Mouse (Mus musculus) CH12.LX (cell line): Measurements from ENCODE around the gene Adam1a. TPM values are rescaled to one million over a fixed set of nuclear protein-coding genes. Genes with fewer than 3 reads are reported as not detected.

Experiments used
- DNase-seq: peaks from one replicate; pipeline ENCODE4 v3.0.0-alpha.2; 2013; ENCODE audit errors: extremely low read depth
- H3K27ac ChIP-seq: 2 replicates; pipeline ENCODE4 v1.5.1; 2012; ENCODE audit warnings: low read depth, mild to moderate bottlenecking, control low read depth, moderate library complexity; ENCODE audit not compliant: insufficient read depth
- H3K27me3 ChIP-seq: replicated peaks from 2 replicates; pipeline ENCODE3; 2012; ENCODE audit warnings: inconsistent platforms
- H3K36me3 ChIP-seq, 2 experiments: replicated peaks in 1 of 2; 2 replicates each; pipeline versions ENCODE3 to v1.6.1; 2012; ENCODE audit warnings: inconsistent platforms in 1 of 2, low read length in 1 of 2, mild to moderate bottlenecking in 1 of 2, mixed read lengths in 1 of 2, moderate library complexity in 1 of 2; ENCODE audit not compliant: control insufficient read depth in 1 of 2, insufficient read depth in 1 of 2
- H3K4me1 ChIP-seq, 2 experiments: 2 replicates each; pipeline ENCODE4 v1.6.1; 2012; ENCODE audit warnings: inconsistent platforms in 1 of 2, moderate library complexity in 1 of 2; ENCODE audit not compliant: insufficient read depth in 2 of 2, control insufficient read depth in 1 of 2
- H3K4me2 ChIP-seq: 2 replicates; pipeline ENCODE4 v1.6.1; 2012; ENCODE audit warnings: low read depth, mild to moderate bottlenecking, control low read depth; ENCODE audit not compliant: poor library complexity, insufficient read depth, severe bottlenecking
- H3K4me3 ChIP-seq, 3 experiments: fragments of 150-350 bp in 1 of 3; sonication (generic) in 1 of 3; replicated peaks in 1 of 3; 2 replicates each; pipeline versions ENCODE3 to v1.5.1; 2011 to 2012; ENCODE audit warnings: low read depth in 2 of 3, low read length in 2 of 3, mild to moderate bottlenecking in 2 of 3, moderate library complexity in 2 of 3, control low read depth in 1 of 3, improper control_type of control experiment in 1 of 3, inconsistent platforms in 1 of 3, mixed read lengths in 1 of 3; ENCODE audit not compliant: poor library complexity in 1 of 3
- H3K79me2 ChIP-seq: replicated peaks from 2 replicates; pipeline ENCODE4 v1.6.1; 2012; ENCODE audit warnings: mild to moderate bottlenecking, moderate library complexity; ENCODE audit not compliant: control insufficient read depth, poor library complexity, insufficient read depth, severe bottlenecking; ENCODE audit errors: extremely low read depth
- H3K9ac ChIP-seq: 2 replicates; pipeline ENCODE4 v1.6.1; 2012; ENCODE audit warnings: low read depth, mild to moderate bottlenecking, control low read depth, moderate library complexity; ENCODE audit not compliant: insufficient read depth
- H3K9me3 ChIP-seq: replicated peaks from 2 replicates; pipeline ENCODE3; 2012; ENCODE audit warnings: low read length, inconsistent platforms, mixed read lengths
- BHLHE40 ChIP-seq: IDR thresholded peaks from 2 replicates; pipeline ENCODE4 v1.6.1; 2011; ENCODE audit warnings: mild to moderate bottlenecking, low read depth, low read length, improper control_type of control experiment
- CHD1 ChIP-seq: IDR thresholded peaks from 2 replicates; pipeline ENCODE4 v1.6.1; 2012; ENCODE audit warnings: low read depth, low read length, improper control_type of control experiment, inconsistent platforms
- ELF1 ChIP-seq: IDR thresholded peaks from 2 replicates; pipeline ENCODE4 v1.6.1; 2014; ENCODE audit warnings: low read depth, mild to moderate bottlenecking, inconsistent platforms, low read length, improper control_type of control experiment
- EP300 ChIP-seq: IDR thresholded peaks from 2 replicates; pipeline ENCODE4 v1.6.1; 2011; ENCODE audit warnings: low read length, improper control_type of control experiment
- ETS1 ChIP-seq: conservative IDR thresholded peaks from 2 replicates; pipeline ENCODE4 v1.6.1; 2012; ENCODE audit warnings: low read depth, mild to moderate bottlenecking, inconsistent platforms, low read length, improper control_type of control experiment, moderate library complexity
- GABPA ChIP-seq: IDR thresholded peaks from 2 replicates; pipeline ENCODE4 v1.6.1; 2012; ENCODE audit warnings: low read depth, low read length, improper control_type of control experiment, inconsistent platforms; ENCODE audit not compliant: insufficient replicate concordance
- IRF4 ChIP-seq: IDR thresholded peaks from 2 replicates; pipeline ENCODE4 v1.6.1; 2014; ENCODE audit warnings: low read depth, mild to moderate bottlenecking, inconsistent platforms, low read length, improper control_type of control experiment
- JUN ChIP-seq: IDR thresholded peaks from 2 replicates; pipeline ENCODE4 v1.6.1; 2011; ENCODE audit warnings: low read depth, mild to moderate bottlenecking, low read length, improper control_type of control experiment, moderate library complexity; ENCODE audit not compliant: insufficient read depth
- KAT2A ChIP-seq: IDR thresholded peaks from 2 replicates; pipeline ENCODE4 v1.6.1; 2012; ENCODE audit warnings: low read length, improper control_type of control experiment, inconsistent platforms; ENCODE audit not compliant: insufficient replicate concordance
- MAFK ChIP-seq: IDR thresholded peaks from 2 replicates; pipeline ENCODE4 v1.6.1; 2011; ENCODE audit warnings: low read length, improper control_type of control experiment; ENCODE audit not compliant: insufficient replicate concordance
- MAX ChIP-seq: IDR thresholded peaks from 2 replicates; pipeline ENCODE4 v1.6.1; 2011; ENCODE audit warnings: low read length, improper control_type of control experiment
- MAZ ChIP-seq: IDR thresholded peaks from 2 replicates; pipeline ENCODE4 v1.6.1; 2012; ENCODE audit warnings: low read depth, mild to moderate bottlenecking, inconsistent platforms, low read length, improper control_type of control experiment, moderate library complexity
- MEF2A ChIP-seq: IDR thresholded peaks from 2 replicates; pipeline ENCODE4 v1.6.1; 2014; ENCODE audit warnings: low read depth, mild to moderate bottlenecking, inconsistent platforms, low read length, improper control_type of control experiment, borderline replicate concordance
- MYC ChIP-seq: IDR thresholded peaks from 2 replicates; pipeline ENCODE4 v1.6.1; 2011; ENCODE audit warnings: low read depth, mild to moderate bottlenecking, improper control_type of control experiment, low read length
- NELFE ChIP-seq: IDR thresholded peaks from 2 replicates; pipeline ENCODE4 v1.6.1; 2011; ENCODE audit warnings: low read depth, low read length, improper control_type of control experiment
- NRF1 ChIP-seq: IDR thresholded peaks from 2 replicates; pipeline ENCODE4 v1.6.1; 2014; ENCODE audit warnings: low read depth, mild to moderate bottlenecking, inconsistent platforms, low read length, improper control_type of control experiment, moderate library complexity
- PAX5 ChIP-seq: IDR thresholded peaks from 2 replicates; pipeline ENCODE4 v1.6.1; 2012; ENCODE audit warnings: low read length, inconsistent platforms, mixed read lengths
- POLR2A ChIP-seq: IDR thresholded peaks from 2 replicates; pipeline ENCODE4 v1.6.1; 2011; ENCODE audit warnings: low read depth, mild to moderate bottlenecking, improper control_type of control experiment, low read length
- POLR2AphosphoS2 ChIP-seq: IDR thresholded peaks from 2 replicates; pipeline ENCODE4 v1.6.1; 2011; ENCODE audit warnings: low read depth, low read length, improper control_type of control experiment
- RAD21 ChIP-seq: IDR thresholded peaks from 2 replicates; pipeline ENCODE4 v1.6.1; 2011; ENCODE audit warnings: low read depth, mild to moderate bottlenecking, low read length, improper control_type of control experiment, moderate library complexity
- RCOR1 ChIP-seq: conservative IDR thresholded peaks from 2 replicates; pipeline ENCODE4 v1.6.1; 2012; ENCODE audit warnings: low read depth, mild to moderate bottlenecking, inconsistent platforms, low read length, improper control_type of control experiment
- TCF12 ChIP-seq: IDR thresholded peaks from 2 replicates; pipeline ENCODE4 v1.6.1; 2014; ENCODE audit warnings: low read depth, mild to moderate bottlenecking, inconsistent platforms, low read length, improper control_type of control experiment
- USF2 ChIP-seq: conservative IDR thresholded peaks from 2 replicates; pipeline ENCODE4 v1.6.1; 2011; ENCODE audit warnings: low read depth, low read length, improper control_type of control experiment
- ZC3H11A ChIP-seq: IDR thresholded peaks from 2 replicates; pipeline ENCODE4 v1.6.1; 2012; ENCODE audit warnings: low read depth, mild to moderate bottlenecking, inconsistent platforms, low read length, improper control_type of control experiment
- ZMIZ1 ChIP-seq: IDR thresholded peaks from 2 replicates; pipeline ENCODE4 v1.6.1; 2012; ENCODE audit warnings: low read depth, mild to moderate bottlenecking, inconsistent platforms, low read length, improper control_type of control experiment
- dilution Hi-C: fragments of 300-500 bp; cut with MboI; formaldehyde crosslinking; loops from 2 replicates; pipeline ENCODE4 v1.14.3; 2020; ENCODE audit warnings: low sequenced_read_pairs; ENCODE audit not compliant: extremely low pct_unique_long_range_greater_than_20kb, extremely low pct_ligation_motif_present
- in situ Hi-C: fragments of 300-500 bp; cut with MboI; formaldehyde crosslinking; loops from 3 replicates; pipeline ENCODE4 v1.14.3; 2019; ENCODE audit warnings: low sequenced_read_pairs, low pct_ligation_motif_present, low pct_unique_long_range_greater_than_20kb, mixed read lengths
- polyA plus RNA-seq: library from polyadenylated mRNA; unstranded; fragments of >175 nt; gene quantifications from 2 replicates; pipeline ENCODE4 v1.2.1, GENCODE M21; 2012; ENCODE audit warnings: low read depth; ENCODE audit not compliant: insufficient read length
- total RNA-seq, 2 experiments: library from RNA; depleted of rRNA; stranded (reverse); fragments of 300-350 nt in 1 of 2; fragments of >200 nt in 1 of 2; gene quantifications; 2 replicates each; pipeline ENCODE4 v1.2.3; 2012 to 2014

The Adam1a gene
- total and polyA plus RNA-seq, 3 experiments = 1.2 to 1.6 (median 1.3) TPM

DNA sequence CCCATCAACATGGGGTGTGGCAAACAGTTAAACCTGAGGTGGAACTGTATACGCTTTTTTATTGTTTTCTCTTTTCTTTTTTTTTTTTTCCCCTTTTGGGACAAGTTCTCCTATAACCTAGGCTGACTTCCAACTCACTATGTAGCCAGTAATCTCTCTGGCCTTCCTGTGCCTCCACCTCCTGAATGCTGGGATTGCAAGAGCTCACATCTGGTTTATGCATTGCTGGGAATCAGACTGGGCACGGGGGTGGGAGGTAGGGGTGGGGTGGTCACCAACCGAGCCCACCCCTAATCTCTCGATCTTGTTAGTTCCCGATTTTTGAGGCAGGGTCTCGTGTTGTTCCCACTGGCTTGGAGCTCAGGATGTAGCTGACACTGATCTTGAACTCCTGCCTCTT lies 44.6 kb upstream of the Adam1a start:
- no peaks in the 10 kb centered on the region for H3K79me2 ChIP-seq
- no peak overlapping the region for H3K4me3 ChIP-seq
- H3K4me1 ChIP-seq = peaks cover 10 to 46% of the 10 kb centered on the region in 2 experiments
- in situ Hi-C loops = loop anchor here (5.0 kb wide), 1 partner anchor 38 kb away; no protein-coding TSS in a partner anchor
- peaks cover 0 to 18% of the 10 kb centered on the region in 2 experiments for H3K36me3 ChIP-seq
- H3K9me3 ChIP-seq = no peaks in the 10 kb centered on the region
- TF ChIP-seq ELF1 (no peak), POLR2AphosphoS2 (no peak), JUN (no peak), CHD1 (no peak), TCF12 (no peak), NRF1 (no peak), MAFK (no peak), KAT2A (no peak), MAX (no peak), MEF2A (no peak), EP300 (no peak), MYC (no peak)
- TF ChIP-seq, all 38 proteins: peak for 0
- no peaks in the 10 kb centered on the region for H3K27me3 ChIP-seq
- no peak overlapping the region for H3K4me2 ChIP-seq
- dilution Hi-C loops = no loop called here
- no peak overlapping the region for H3K9ac ChIP-seq
- DNase-seq = no peak
- H3K27ac ChIP-seq = no peak overlapping the region

DNA sequence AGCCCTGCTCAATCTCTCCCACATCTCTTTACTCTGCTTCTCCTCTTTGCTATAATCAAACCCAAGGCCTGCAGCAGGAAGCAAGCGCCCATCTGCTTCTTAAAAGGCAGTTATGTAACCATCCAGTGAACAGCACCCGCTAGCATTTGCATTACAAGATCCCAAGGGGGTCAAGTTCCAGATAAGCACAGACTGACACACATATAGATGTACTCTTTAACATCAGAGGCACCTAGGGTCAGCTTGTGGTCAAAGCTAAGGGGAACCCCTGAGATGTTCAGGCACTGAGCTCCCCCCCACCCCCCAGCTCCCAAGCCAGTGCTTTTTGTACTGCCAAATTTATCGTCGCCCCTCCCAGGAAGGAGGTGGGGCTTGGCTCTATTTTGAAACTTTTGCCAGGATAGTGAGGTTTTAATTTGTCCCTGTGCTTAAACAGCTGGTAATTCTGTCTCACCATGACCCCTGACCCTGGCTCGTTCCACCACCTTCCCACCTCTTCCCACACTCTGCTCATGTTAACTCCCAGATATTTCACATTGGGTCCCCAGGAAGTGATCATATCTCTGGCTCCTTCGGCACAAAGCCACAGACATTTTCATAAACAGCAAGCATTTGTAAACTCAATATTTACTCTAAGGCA lies 41.2 kb upstream of the Adam1a start:
- Histone ChIP-seq H3K36me3 (peaks cover 0 to 14% of the 10 kb centered on the region in 2 experiments), H3K27me3 (no peaks in the 10 kb centered on the region), H3K4me3 (no peak overlapping the region), H3K9ac (no peak overlapping the region), H3K4me1 (peaks cover 23 to 59% of the 10 kb centered on the region in 2 experiments), H3K9me3 (no peaks in the 10 kb centered on the region), H3K27ac (no peak overlapping the region), H3K4me2 (peak overlapping the region; percentile 42), H3K79me2 (no peaks in the 10 kb centered on the region)
- TF ChIP-seq ZC3H11A (no peak), CHD1 (no peak), BHLHE40 (peak; percentile 72), TCF12 (no peak; the same call in 1 of the 2 replicates), MYC (no peak), MEF2A (peak; percentile 75), ZMIZ1 (no peak), GABPA (no peak), RAD21 (no peak), MAZ (peak; percentile 61; the same call in 1 of the 2 replicates), USF2 (no peak), NELFE (no peak), POLR2A (no peak), EP300 (no peak), POLR2AphosphoS2 (no peak), RCOR1 (no peak), ETS1 (peak; percentile 81), IRF4 (0 out of 2 replicates have a peak, but pooled peaks have one; percentile 30), PAX5 (no peak)
- in situ Hi-C loops = loop anchor here (5.0 kb wide), 1 partner anchor 34 kb away; no protein-coding TSS in a partner anchor
- dilution Hi-C loops = no loop called here
- DNase-seq = peak; percentile 82
